Mouse (Mus musculus): Measurements from ENCODE around the gene Zbtb49.

DNA sequence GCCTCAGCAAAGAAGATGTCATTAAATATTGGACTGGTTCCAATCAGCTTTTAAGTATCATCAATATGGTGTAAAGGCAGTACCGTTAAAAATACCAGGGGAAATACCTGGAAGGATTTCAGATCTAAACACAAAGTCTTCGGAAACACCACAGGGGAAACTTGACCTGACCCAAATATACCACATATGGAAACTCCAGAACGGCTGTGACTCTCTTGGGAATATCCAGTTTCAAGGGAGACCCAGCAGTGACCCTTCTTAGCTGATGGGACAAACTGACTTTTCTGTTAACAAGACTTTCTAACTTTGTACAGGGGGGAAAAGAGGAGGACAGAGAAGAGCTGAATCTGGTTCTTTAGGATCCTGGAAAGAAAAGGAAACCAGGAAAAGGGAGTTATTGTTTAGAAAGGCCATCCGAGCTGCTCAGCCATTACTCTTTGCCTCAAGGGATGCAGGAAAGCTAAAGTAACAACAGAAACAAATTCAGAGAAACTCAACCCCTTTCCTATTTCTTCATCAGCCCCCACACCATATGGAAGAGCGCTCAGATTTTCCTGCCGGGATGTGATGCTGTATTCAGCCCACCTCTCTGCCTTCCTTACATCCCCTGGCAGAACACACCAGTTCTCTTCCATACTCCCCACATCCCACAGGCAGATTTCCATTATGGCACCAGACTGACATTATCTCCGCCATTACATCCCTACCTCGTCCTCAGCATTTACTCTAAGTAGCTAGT, 37.9 kb upstream of the Zbtb49 start:
- TF ChIP-seq CTCF (IDR thresholded peaks at IDR 0.05; ENCODE audit: low read depth, low read length): no peak
- TF ChIP-seq POLR2A (IDR thresholded peaks at IDR 0.05; ENCODE audit: borderline replicate concordance, low read depth, low read length): no peak
